In genomic region chr8:57800327-57800726, GRCm38 (mm10) we compare ENCODE assay signal across 8 mouse cellular contexts.
DNase-seq lines count a peak whose midpoint lies in the region; ATAC-seq and TF ChIP-seq lines count a peak whose summit lies in the region.

No protein-coding gene starts in this region.

- no peaks in the 10 kb centered on the region for H3K36me3 ChIP-seq in E14TG2a.4 (ENCODE audit: insufficient read depth, low read length)
- no peaks in the 10 kb centered on the region for H3K36me3 ChIP-seq in forebrain, embryonic 11.5 days (ENCODE audit: control insufficient read depth, insufficient read depth, low read length)
- no peaks in the 10 kb centered on the region for H3K36me3 ChIP-seq in heart, postnatal 0 days (replicated peaks; ENCODE audit: control insufficient read depth, insufficient read depth, low read length)
- H3K36me3 ChIP-seq in liver, embryonic 15.5 days (replicated peaks): no peaks in the 10 kb centered on the region
- no peaks in the 10 kb centered on the region for H3K36me3 ChIP-seq in neural tube, embryonic 11.5 days (ENCODE audit: control insufficient read depth, insufficient read depth, low read length)

- no peaks in the 10 kb centered on the region for H3K9me3 ChIP-seq in E14TG2a.4 (ENCODE audit: low read length)
- no peaks in the 10 kb centered on the region for H3K9me3 ChIP-seq in forebrain, embryonic 11.5 days (ENCODE audit: control insufficient read depth, low read length)
- H3K9me3 ChIP-seq in heart, postnatal 0 days (replicated peaks; ENCODE audit: control insufficient read depth, low read length): no peaks in the 10 kb centered on the region
- H3K9me3 ChIP-seq in liver, embryonic 15.5 days (replicated peaks): no peaks in the 10 kb centered on the region
- H3K9me3 ChIP-seq in neural tube, embryonic 11.5 days (ENCODE audit: control insufficient read depth, low read length): no peaks in the 10 kb centered on the region

- H3K4me1 ChIP-seq in E14TG2a.4 (replicated peaks; ENCODE audit: low read depth, low read length): peaks cover 8% of the 10 kb centered on the region
- peaks cover 2% of the 10 kb centered on the region; the same call in 1 of the 2 replicates for H3K4me1 ChIP-seq in forebrain, embryonic 11.5 days (replicated peaks; ENCODE audit: control insufficient read depth, insufficient read depth, low read length)
- peaks cover 3% of the 10 kb centered on the region; the same call in 1 of the 2 replicates for H3K4me1 ChIP-seq in heart, postnatal 0 days (ENCODE audit: control insufficient read depth, insufficient read depth)
- peaks cover 9% of the 10 kb centered on the region for H3K4me1 ChIP-seq in liver, embryonic 15.5 days (replicated peaks)
- peaks cover 5% of the 10 kb centered on the region; the same call in 1 of the 2 replicates for H3K4me1 ChIP-seq in neural tube, embryonic 11.5 days (ENCODE audit: control insufficient read depth, insufficient read depth, low read length)

- 0 out of 2 replicates have a peak overlapping the region, but pooled peaks have one; percentile 12 for H3K27ac ChIP-seq in forebrain, embryonic 11.5 days (ENCODE audit: low read depth, low read length)
- H3K27ac ChIP-seq in heart, postnatal 0 days (ENCODE audit: low read depth): peak overlapping the region; percentile 74
- H3K27ac ChIP-seq in liver, embryonic 15.5 days (replicated peaks): no peak overlapping the region
- no peak overlapping the region for H3K27ac ChIP-seq in neural tube, embryonic 11.5 days (ENCODE audit: low read depth, low read length)

- no peak overlapping the region for H3K4me3 ChIP-seq in E14TG2a.4 (replicated peaks; ENCODE audit: low read length)
- peak overlapping the region; percentile 16; the same call in 1 of the 2 replicates for H3K4me3 ChIP-seq in forebrain, embryonic 11.5 days (ENCODE audit: low read depth, low read length)
- peak overlapping the region; percentile 44 for H3K4me3 ChIP-seq in heart, postnatal 0 days (ENCODE audit: low read depth, low read length)
- H3K4me3 ChIP-seq in liver, embryonic 15.5 days (replicated peaks): peak overlapping the region; percentile 34
- no peak overlapping the region for H3K4me3 ChIP-seq in neural tube, embryonic 11.5 days (ENCODE audit: low read depth, low read length)

- ATAC-seq in forebrain, embryonic 11.5 days (replicated peaks; ENCODE audit: low FRiP score): peak; percentile 89
- peak; percentile 85 for ATAC-seq in heart, postnatal 0 days (ENCODE audit: insufficient read depth, low read depth)
- no peak for ATAC-seq in liver, embryonic 15.5 days (ENCODE audit: insufficient read depth)
- peak; percentile 76 for ATAC-seq in neural tube, embryonic 11.5 days (ENCODE audit: insufficient read depth, low FRiP score, low TSS enrichment)

- TF ChIP-seq CTCF in E14TG2a.4 (conservative IDR thresholded peaks at IDR 0.05; ENCODE audit: low read length): peak; percentile 49
- TF ChIP-seq CTCF in heart, postnatal 0 days (IDR thresholded peaks at IDR 0.05; ENCODE audit: low read depth): peak; percentile 83

- H3K4me2 ChIP-seq in forebrain, embryonic 11.5 days (ENCODE audit: low read depth, low read length, severe bottlenecking): peak overlapping the region; percentile 53; the same call in 1 of the 2 replicates
- H3K4me2 ChIP-seq in heart, postnatal 0 days (ENCODE audit: low read depth, low read length): peak overlapping the region; percentile 62
- peak overlapping the region; percentile 58 for H3K4me2 ChIP-seq in liver, embryonic 15.5 days
- H3K4me2 ChIP-seq in neural tube, embryonic 11.5 days (ENCODE audit: low read depth): peak overlapping the region; percentile 40

- WGBS in forebrain, embryonic 11.5 days: 22% methylated on average over 4 of the region's 4 CpGs
- 12% methylated on average over 4 of the region's 4 CpGs for WGBS in heart, postnatal 0 days
- WGBS in liver, embryonic 15.5 days (ENCODE audit: insufficient replicate concordance): 14% methylated on average over 4 of the region's 4 CpGs
- 25% methylated on average over 4 of the region's 4 CpGs for WGBS in neural tube, embryonic 11.5 days

- peak; percentile 56 for DNase-seq in c-Kit-negative CD71-positive TER-119-positive erythroid progenitor cells, embryonic 14.5 days (ENCODE audit: low read depth, low spot score)
- DNase-seq in forebrain, embryonic 11.5 days (ENCODE audit: low spot score): peak; percentile 68
- peak; percentile 91 for DNase-seq in heart, postnatal 0 days (ENCODE audit: low spot score)
- DNase-seq in kidney, postnatal 25 days: peak; percentile 61 to 90
- peak; percentile 75 for DNase-seq in neural tube, embryonic 11.5 days (ENCODE audit: low spot score)
- peak; percentile 80 for DNase-seq in testis, postnatal 10 days (ENCODE audit: low spot score)

- H3K9ac ChIP-seq in forebrain, embryonic 11.5 days (ENCODE audit: low read length): no peak overlapping the region
- H3K9ac ChIP-seq in heart, postnatal 0 days (replicated peaks; ENCODE audit: low read depth, low read length): no peak overlapping the region; the same call in 1 of the 2 replicates
- H3K9ac ChIP-seq in liver, embryonic 15.5 days: no peak overlapping the region
- H3K9ac ChIP-seq in neural tube, embryonic 11.5 days (ENCODE audit: low read length): no peak overlapping the region

- TF ChIP-seq EP300 in heart, postnatal 0 days (IDR thresholded peaks at IDR 0.05; ENCODE audit: low read depth): no peak

- 0 out of 2 replicates have a peak, but pooled peaks cover 7% of the 10 kb centered on the region for H3K27me3 ChIP-seq in E14TG2a.4 (ENCODE audit: insufficient read depth, low read length)
- no peaks in the 10 kb centered on the region for H3K27me3 ChIP-seq in forebrain, embryonic 11.5 days (ENCODE audit: control insufficient read depth, insufficient read depth, low read length)
- H3K27me3 ChIP-seq in heart, postnatal 0 days (ENCODE audit: control insufficient read depth, insufficient read depth, low read length): no peaks in the 10 kb centered on the region
- no peaks in the 10 kb centered on the region for H3K27me3 ChIP-seq in liver, embryonic 15.5 days
- H3K27me3 ChIP-seq in neural tube, embryonic 11.5 days (ENCODE audit: control insufficient read depth, insufficient read depth, low read length): no peaks in the 10 kb centered on the region

Comparison
In these comparisons a context has a peak if more than half of its experiments do, and no peak if none do; other contexts are left out.
1. H3K4me3 ChIP-seq: peak in forebrain, embryonic 11.5 days (single experiment), heart, postnatal 0 days (single experiment) and liver, embryonic 15.5 days (single experiment); none in E14TG2a.4 (single experiment) and neural tube, embryonic 11.5 days (single experiment).
2. H3K27ac ChIP-seq: peak in forebrain, embryonic 11.5 days (single experiment) and heart, postnatal 0 days (single experiment); none in liver, embryonic 15.5 days (single experiment) and neural tube, embryonic 11.5 days (single experiment).
3. Peak in every context shown above with its lines, with median percentiles within 50 percentile points of each other: DNase-seq and H3K4me2 ChIP-seq.